Mouse (Mus musculus): Measurements from ENCODE around the gene Nln. TPM values are rescaled to one million over a fixed set of nuclear protein-coding genes. Genes with fewer than 3 reads are reported as not detected.
A peak's percentile ranks its signal among the peaks of the same experiment; 100 is the strongest.

The Nln gene
- 20.9 and 22.7 TPM in 2 replicates for polyA plus RNA-seq (2014; fragmentation: Nextera tagmentation; extraction: Ambion mirVana)

DNA sequence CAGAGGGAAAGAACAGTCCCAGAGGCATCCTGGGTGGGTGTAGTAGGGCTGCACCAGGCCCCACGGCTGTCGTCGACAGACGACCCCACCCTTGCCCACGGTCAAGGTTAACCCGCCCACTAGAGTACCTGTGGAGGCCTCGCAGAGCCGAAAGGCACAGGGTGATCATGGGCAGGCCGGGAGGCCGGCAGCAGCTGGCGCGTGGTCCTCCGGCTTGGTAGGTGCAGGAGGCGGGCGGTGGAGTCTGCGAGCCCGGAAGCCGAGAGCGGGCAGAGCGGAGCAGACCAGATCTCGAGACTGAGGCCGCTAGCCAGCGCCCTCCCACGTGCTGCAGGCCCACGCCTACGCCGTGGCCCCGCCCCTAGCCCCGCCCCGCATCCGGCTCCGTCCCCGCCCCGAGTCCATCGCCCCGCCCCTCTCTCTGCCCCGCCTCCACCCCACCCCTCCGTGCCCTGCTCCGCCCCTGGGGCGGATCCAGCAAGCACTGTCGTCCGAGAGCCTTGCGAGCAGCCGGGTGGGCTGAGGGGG is at the start of gene Nln, which contains the start of gene Sgtb:
Nln (minus strand) TSS at position 327 of the 528 bp plus-strand sequence.
Sgtb (plus strand) TSS at position 454 of the 528 bp plus-strand sequence.
- H3K4me1 ChIP-seq (replicated peaks; ENCODE audit: control insufficient read depth, insufficient read depth, low read length): peaks cover 10% of the 10 kb centered on the region
- 0% methylated on average over 32 of the region's 44 CpGs for WGBS
- ATAC-seq (replicated peaks; ENCODE audit: low FRiP score): peak; percentile 98
- peak within 1 kb of the TSS; percentile 77 for H3K27ac ChIP-seq (ENCODE audit: low read depth, low read length)
- H3K9ac ChIP-seq (ENCODE audit: low read depth, low read length): peak within 1 kb of the TSS; percentile 80
- no peaks in the 10 kb centered on the region for H3K27me3 ChIP-seq (replicated peaks; ENCODE audit: control insufficient read depth, insufficient read depth, low read length)
- H3K4me3 ChIP-seq (ENCODE audit: low read depth, low read length): peak within 1 kb of the TSS; percentile 81
- H3K9me3 ChIP-seq (ENCODE audit: control insufficient read depth, low read length): no peaks in the 10 kb centered on the region
- H3K4me2 ChIP-seq: peak within 1 kb of the TSS; percentile 100
- peaks cover 4% of the 10 kb centered on the region; the same call in 1 of the 2 replicates for H3K36me3 ChIP-seq (ENCODE audit: control insufficient read depth, insufficient read depth, low read length)
- peak; percentile 91 for DNase-seq (ENCODE audit: low spot score)

DNA sequence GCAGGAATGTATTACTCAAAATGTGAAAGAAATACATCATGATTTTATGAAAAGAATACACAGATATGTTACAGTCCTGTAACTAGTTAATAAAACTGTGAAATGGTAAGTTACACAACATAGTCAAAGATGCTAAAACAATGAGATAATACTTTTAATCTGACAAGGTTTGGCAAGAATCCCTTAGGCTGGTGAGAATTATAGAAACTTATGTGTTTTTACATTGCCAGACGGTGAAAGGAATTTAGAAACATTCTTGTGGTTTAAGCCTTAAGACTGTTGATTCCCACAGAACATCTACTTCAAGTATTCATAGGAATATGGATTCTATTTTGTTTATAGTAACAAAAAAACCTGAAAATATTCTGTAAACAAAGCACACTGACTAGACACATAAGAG is 46.3 kb upstream of the Nln start:
- ATAC-seq (replicated peaks; ENCODE audit: low FRiP score) (no peak), DNase-seq (ENCODE audit: low spot score) (no peak)
- Histone ChIP-seq H3K4me3 (ENCODE audit: low read depth, low read length) (no peak overlapping the region), H3K9me3 (ENCODE audit: control insufficient read depth, low read length) (no peaks in the 10 kb centered on the region), H3K27ac (ENCODE audit: low read depth, low read length) (no peak overlapping the region), H3K4me2 (no peak overlapping the region), H3K27me3 (replicated peaks; ENCODE audit: control insufficient read depth, insufficient read depth, low read length) (no peaks in the 10 kb centered on the region), H3K36me3 (ENCODE audit: control insufficient read depth, insufficient read depth, low read length) (peaks cover 14% of the 10 kb centered on the region), H3K4me1 (replicated peaks; ENCODE audit: control insufficient read depth, insufficient read depth, low read length) (no peaks in the 10 kb centered on the region), H3K9ac (ENCODE audit: low read depth, low read length) (no peak overlapping the region)
- WGBS: 86% methylated on average over 1 of the region's 1 CpGs

DNA sequence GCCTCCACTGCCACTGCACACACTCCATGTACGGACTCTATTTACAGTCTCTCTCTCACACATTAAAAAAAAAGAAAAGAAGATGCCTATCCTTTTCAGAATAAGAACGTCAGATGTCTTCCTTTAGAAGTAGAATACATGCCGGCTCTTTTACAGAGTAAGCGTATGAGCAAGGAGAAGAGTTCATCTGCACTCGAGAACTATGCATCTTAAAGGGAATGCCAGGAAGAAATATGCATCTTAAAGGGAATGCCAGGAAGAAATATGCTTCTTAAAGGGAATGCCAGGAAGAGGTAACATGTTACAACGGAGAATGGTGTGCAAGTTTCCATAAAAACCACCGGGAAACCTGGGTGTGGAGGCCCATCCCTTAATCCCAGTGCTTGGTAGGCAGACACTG is 45.7 kb upstream of the Nln start:
- Histone ChIP-seq H3K4me1 (replicated peaks; ENCODE audit: control insufficient read depth, insufficient read depth, low read length) (no peaks in the 10 kb centered on the region), H3K27ac (ENCODE audit: low read depth, low read length) (no peak overlapping the region), H3K36me3 (ENCODE audit: control insufficient read depth, insufficient read depth, low read length) (peaks cover 11% of the 10 kb centered on the region), H3K4me3 (ENCODE audit: low read depth, low read length) (no peak overlapping the region), H3K9me3 (ENCODE audit: control insufficient read depth, low read length) (no peaks in the 10 kb centered on the region), H3K9ac (ENCODE audit: low read depth, low read length) (no peak overlapping the region), H3K4me2 (no peak overlapping the region), H3K27me3 (replicated peaks; ENCODE audit: control insufficient read depth, insufficient read depth, low read length) (no peaks in the 10 kb centered on the region)
- ATAC-seq (replicated peaks; ENCODE audit: low FRiP score) (no peak), DNase-seq (ENCODE audit: low spot score) (no peak)
- 91% methylated on average over 7 of the region's 7 CpGs for WGBS

DNA sequence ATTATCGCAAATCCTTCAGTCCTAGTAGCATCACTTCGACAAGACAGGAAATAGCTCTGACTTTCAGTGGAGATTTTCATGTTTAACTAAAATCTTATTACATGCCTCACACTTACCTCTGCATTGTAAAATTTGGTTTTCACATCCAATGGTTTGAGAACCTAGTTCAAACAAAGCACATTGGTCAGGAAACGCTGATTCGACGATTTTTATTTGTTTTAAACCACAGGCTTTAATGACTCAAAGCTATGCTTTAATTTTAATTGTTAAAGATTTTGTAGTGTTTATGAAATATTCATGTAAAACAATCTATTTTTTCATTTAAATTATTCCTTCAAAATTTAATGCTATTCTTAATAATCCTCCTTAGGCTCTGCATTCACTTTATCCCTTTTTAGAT is 44.8 kb upstream of the Nln start:
- Histone ChIP-seq H3K4me3 (ENCODE audit: low read depth, low read length) (no peak overlapping the region), H3K9me3 (ENCODE audit: control insufficient read depth, low read length) (no peaks in the 10 kb centered on the region), H3K4me1 (replicated peaks; ENCODE audit: control insufficient read depth, insufficient read depth, low read length) (no peaks in the 10 kb centered on the region), H3K27me3 (replicated peaks; ENCODE audit: control insufficient read depth, insufficient read depth, low read length) (no peaks in the 10 kb centered on the region), H3K36me3 (ENCODE audit: control insufficient read depth, insufficient read depth, low read length) (peaks cover 13% of the 10 kb centered on the region; the same call in 1 of the 2 replicates), H3K9ac (ENCODE audit: low read depth, low read length) (no peak overlapping the region), H3K27ac (ENCODE audit: low read depth, low read length) (no peak overlapping the region), H3K4me2 (no peak overlapping the region)
- ATAC-seq (replicated peaks; ENCODE audit: low FRiP score) (no peak), DNase-seq (ENCODE audit: low spot score) (no peak)
- 93% methylated on average over 5 of the region's 5 CpGs for WGBS

DNA sequence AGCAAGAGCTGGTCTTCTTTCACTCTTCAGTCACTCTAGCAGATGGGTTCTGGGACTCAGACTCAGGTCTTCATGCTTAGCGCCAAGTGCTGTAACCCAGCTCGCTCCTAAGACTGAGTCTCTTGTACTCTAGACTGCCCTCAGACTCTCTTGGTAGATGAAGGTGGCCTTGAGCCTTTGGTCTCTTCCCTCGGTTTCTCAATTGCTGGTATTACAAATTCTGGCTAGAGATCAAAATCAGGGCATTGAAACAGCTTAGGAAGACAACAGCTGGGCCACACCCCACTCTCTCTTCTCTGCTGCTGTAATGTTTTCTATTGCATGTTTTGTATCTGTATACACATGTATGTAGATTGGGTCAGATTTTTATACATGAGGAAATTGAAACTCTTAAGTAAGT is 36.2 kb upstream of the Nln start:
- Histone ChIP-seq H3K4me1 (replicated peaks; ENCODE audit: control insufficient read depth, insufficient read depth, low read length) (no peaks in the 10 kb centered on the region), H3K9ac (ENCODE audit: low read depth, low read length) (no peak overlapping the region), H3K36me3 (ENCODE audit: control insufficient read depth, insufficient read depth, low read length) (peaks cover 23% of the 10 kb centered on the region; the same call in 1 of the 2 replicates), H3K4me3 (ENCODE audit: low read depth, low read length) (no peak overlapping the region), H3K4me2 (no peak overlapping the region), H3K27me3 (replicated peaks; ENCODE audit: control insufficient read depth, insufficient read depth, low read length) (no peaks in the 10 kb centered on the region), H3K27ac (ENCODE audit: low read depth, low read length) (no peak overlapping the region), H3K9me3 (ENCODE audit: control insufficient read depth, low read length) (no peaks in the 10 kb centered on the region)
- DNase-seq (ENCODE audit: low spot score) (no peak), ATAC-seq (replicated peaks; ENCODE audit: low FRiP score) (no peak)
- 87% methylated on average over 3 of the region's 3 CpGs for WGBS

DNA sequence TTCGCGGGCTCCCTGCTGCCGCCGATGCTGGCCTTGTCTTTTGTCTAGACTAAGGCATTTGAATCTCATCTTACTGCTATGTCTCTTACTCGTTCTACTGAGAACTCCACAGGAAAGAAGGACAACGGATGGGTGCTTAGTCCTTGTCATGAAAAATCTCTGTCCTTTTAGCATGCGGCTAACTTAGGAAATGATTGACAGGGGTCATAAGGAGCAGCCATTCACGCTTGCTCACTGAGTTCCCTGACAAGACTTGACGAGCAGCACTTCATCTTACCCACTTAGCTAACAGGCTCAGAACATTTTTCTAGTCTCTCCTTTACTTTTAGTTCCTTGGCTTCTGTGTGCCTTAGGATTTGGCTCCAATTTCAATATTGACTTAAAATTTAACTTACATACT is 35.5 kb upstream of the Nln start:
- Histone ChIP-seq H3K27ac (ENCODE audit: low read depth, low read length) (no peak overlapping the region), H3K36me3 (ENCODE audit: control insufficient read depth, insufficient read depth, low read length) (peaks cover 23% of the 10 kb centered on the region; the same call in 1 of the 2 replicates), H3K4me1 (replicated peaks; ENCODE audit: control insufficient read depth, insufficient read depth, low read length) (no peaks in the 10 kb centered on the region), H3K9ac (ENCODE audit: low read depth, low read length) (no peak overlapping the region), H3K9me3 (ENCODE audit: control insufficient read depth, low read length) (no peaks in the 10 kb centered on the region), H3K27me3 (replicated peaks; ENCODE audit: control insufficient read depth, insufficient read depth, low read length) (no peaks in the 10 kb centered on the region), H3K4me2 (no peak overlapping the region), H3K4me3 (ENCODE audit: low read depth, low read length) (no peak overlapping the region)
- 90% methylated on average over 9 of the region's 9 CpGs for WGBS
- no peak for DNase-seq (ENCODE audit: low spot score)
- ATAC-seq (replicated peaks; ENCODE audit: low FRiP score): no peak

DNA sequence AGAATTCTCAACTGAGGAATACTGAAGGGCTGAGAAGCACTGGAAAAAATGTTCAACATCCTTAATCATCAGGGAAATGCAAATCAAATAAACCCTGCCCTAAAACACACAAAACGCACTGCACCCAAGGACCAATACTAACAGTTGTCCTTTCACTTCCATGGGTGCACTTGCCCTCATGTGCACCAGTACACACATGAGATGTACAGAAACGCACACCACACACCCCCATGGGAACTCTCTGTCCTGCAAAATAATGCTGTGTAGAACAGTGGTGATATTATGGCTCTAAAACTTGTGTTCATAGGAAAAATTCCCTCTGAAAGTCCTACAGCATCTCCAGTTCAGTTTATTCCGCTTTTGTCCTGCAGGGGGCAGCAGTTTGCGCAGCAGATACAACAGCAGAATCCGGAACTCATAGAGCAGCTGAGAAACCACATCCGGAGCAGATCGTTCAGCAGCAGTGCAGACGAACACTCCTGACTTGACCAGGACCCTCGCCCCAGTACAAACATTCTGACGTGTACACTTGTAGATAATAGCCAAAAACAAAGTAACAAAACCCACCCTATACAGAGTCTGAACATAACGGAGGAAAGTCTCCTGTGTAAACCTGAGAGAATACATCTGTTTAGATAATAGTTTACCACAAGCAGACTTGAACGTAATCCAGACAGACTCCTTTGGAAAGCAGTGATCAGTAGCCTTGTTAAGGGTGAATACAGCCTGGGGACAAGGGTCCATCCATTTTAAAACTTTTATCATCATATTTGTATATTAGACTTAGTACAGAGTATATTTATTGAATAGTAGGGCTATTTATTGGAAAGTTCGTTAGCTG is 30.2 kb upstream of the Nln start:
- 36% methylated on average over 13 of the region's 13 CpGs for WGBS
- Histone ChIP-seq H3K9ac (ENCODE audit: low read depth, low read length) (no peak overlapping the region), H3K4me1 (replicated peaks; ENCODE audit: control insufficient read depth, insufficient read depth, low read length) (no peaks in the 10 kb centered on the region), H3K36me3 (ENCODE audit: control insufficient read depth, insufficient read depth, low read length) (peaks cover 7% of the 10 kb centered on the region; the same call in 1 of the 2 replicates), H3K27ac (ENCODE audit: low read depth, low read length) (no peak overlapping the region), H3K27me3 (replicated peaks; ENCODE audit: control insufficient read depth, insufficient read depth, low read length) (no peaks in the 10 kb centered on the region), H3K4me2 (peak overlapping the region; percentile 48), H3K4me3 (ENCODE audit: low read depth, low read length) (peak overlapping the region; percentile 18; the same call in 1 of the 2 replicates), H3K9me3 (ENCODE audit: control insufficient read depth, low read length) (no peaks in the 10 kb centered on the region)
- ATAC-seq (replicated peaks; ENCODE audit: low FRiP score) (peak; percentile 73), DNase-seq (ENCODE audit: low spot score) (peak; percentile 54)

DNA sequence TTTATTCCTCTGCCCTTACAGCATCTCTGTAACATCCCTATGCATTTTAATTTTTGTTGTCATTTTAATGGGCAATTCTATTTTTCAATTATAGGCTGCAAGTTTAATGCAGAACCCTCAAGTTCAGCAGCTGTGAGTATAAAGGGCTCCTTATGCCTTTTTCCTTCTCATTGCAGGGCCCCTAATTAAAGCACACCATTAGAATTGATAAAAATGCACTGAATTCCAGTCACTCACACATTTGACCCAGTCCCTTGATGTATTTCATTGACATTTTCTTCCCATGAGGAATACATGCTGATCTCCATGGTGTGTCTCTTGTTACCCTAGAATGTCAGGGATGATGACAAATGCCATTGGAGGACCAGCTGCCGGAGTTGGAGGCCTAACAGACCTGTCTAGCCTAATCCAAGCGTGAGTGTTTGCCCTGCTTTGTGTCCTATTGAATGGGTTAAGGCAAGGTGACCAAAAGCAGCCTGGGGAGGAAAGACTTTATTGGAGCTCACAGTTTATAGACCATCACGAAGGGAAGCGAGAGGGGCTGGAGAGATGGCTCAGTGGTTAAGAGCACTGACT is 25.2 kb upstream of the Nln start:
- Histone ChIP-seq H3K9me3 (ENCODE audit: control insufficient read depth, low read length) (no peaks in the 10 kb centered on the region), H3K9ac (ENCODE audit: low read depth, low read length) (no peak overlapping the region), H3K4me3 (ENCODE audit: low read depth, low read length) (no peak overlapping the region), H3K4me1 (replicated peaks; ENCODE audit: control insufficient read depth, insufficient read depth, low read length) (no peaks in the 10 kb centered on the region), H3K36me3 (ENCODE audit: control insufficient read depth, insufficient read depth, low read length) (no peaks in the 10 kb centered on the region), H3K4me2 (no peak overlapping the region), H3K27me3 (replicated peaks; ENCODE audit: control insufficient read depth, insufficient read depth, low read length) (no peaks in the 10 kb centered on the region), H3K27ac (ENCODE audit: low read depth, low read length) (no peak overlapping the region)
- 84% methylated on average over 4 of the region's 4 CpGs for WGBS
- ATAC-seq (replicated peaks; ENCODE audit: low FRiP score) (no peak), DNase-seq (ENCODE audit: low spot score) (no peak)
